Mouse (Mus musculus) spleen, adult 2 months (tissue): ENCODE measurements around the gene Ptpn12.

Experiments
- CTCF ChIP-seq: fragments of 200-500 bp; IDR thresholded peaks from 2 replicates; pipeline ENCODE4 v1.5.1; 2011; ENCODE audit warnings: mild to moderate bottlenecking, inconsistent platforms; ENCODE audit not compliant: insufficient read depth, insufficient read length, insufficient replicate concordance; ENCODE audit errors: extremely low read depth
- POLR2A ChIP-seq: fragments of 200-500 bp; IDR thresholded peaks from 2 replicates; pipeline ENCODE4 v1.6.1; 2011; ENCODE audit warnings: low read depth, low read length, inconsistent platforms

- TF ChIP-seq CTCF (no peak), POLR2A (no peak)
Measured at GRCm38 (mm10) chr5:20960927-20961326, 94.8 kb downstream of the Ptpn12 start.
